Mouse (Mus musculus): ENCODE results near the gene Pdzrn3. TPM values are rescaled to one million over a fixed set of nuclear protein-coding genes. Genes with fewer than 3 reads are reported as not detected.

The Pdzrn3 gene
- total and polyA plus RNA-seq, 3 experiments: not detected

DNA sequence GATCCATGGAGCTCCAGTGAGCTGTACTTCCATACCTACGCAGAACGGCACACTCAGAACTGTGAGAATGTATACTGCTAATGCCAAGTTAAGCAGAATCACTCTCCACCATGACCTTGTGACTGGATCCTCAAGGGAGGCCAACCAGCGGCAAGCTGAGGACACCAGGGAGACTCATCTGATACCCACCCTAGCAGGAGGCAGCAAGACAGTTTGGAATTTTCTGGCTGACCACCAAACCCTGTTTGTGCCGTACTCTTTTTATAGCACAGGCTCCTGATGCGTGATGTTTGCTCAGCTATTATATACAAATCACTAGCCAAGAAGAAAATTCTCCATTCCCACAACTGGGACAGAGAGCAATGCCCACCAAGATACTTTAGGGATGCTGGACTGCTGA is 50.0 kb downstream of the Pdzrn3 start:
- peaks cover 74% of the 10 kb centered on the region for H3K9me3 ChIP-seq (replicated peaks; ENCODE audit: low read length)
- no peak overlapping the region for H3K4me3 ChIP-seq (replicated peaks in 1 of 3; ENCODE audit: low read depth in 2 of 3, low read length in 2 of 3, poor library complexity in 1 of 3)
- no peak for DNase-seq (ENCODE audit: extremely low read depth)
- no peaks in the 10 kb centered on the region for H3K36me3 ChIP-seq (replicated peaks in 1 of 2; ENCODE audit: control insufficient read depth in 1 of 2, insufficient read depth in 1 of 2, low read length in 1 of 2)
- H3K27me3 ChIP-seq (replicated peaks): no peaks in the 10 kb centered on the region
- H3K4me2 ChIP-seq (ENCODE audit: insufficient read depth, low read depth, poor library complexity, severe bottlenecking): no peak overlapping the region
- no peak overlapping the region for H3K9ac ChIP-seq (ENCODE audit: insufficient read depth, low read depth)
- in situ Hi-C loops (cut with MboI; ENCODE audit: low pct_ligation_motif_present, low pct_unique_long_range_greater_than_20kb, low sequenced_read_pairs) (no loop called here), dilution Hi-C loops (cut with MboI; ENCODE audit: extremely low pct_ligation_motif_present, extremely low pct_unique_long_range_greater_than_20kb, low sequenced_read_pairs) (no loop called here)
- no peak for TF ChIP-seq CHD2 (IDR thresholded peaks at IDR 0.05; ENCODE audit: low read length)
- TF ChIP-seq BHLHE40 (IDR thresholded peaks at IDR 0.05; ENCODE audit: low read depth, low read length): no peak
- no peak for TF ChIP-seq USF1 (IDR thresholded peaks at IDR 0.05; ENCODE audit: low read depth, low read length)
- TF ChIP-seq POLR2A (IDR thresholded peaks at IDR 0.05; ENCODE audit: low read depth, low read length): no peak
- TF ChIP-seq SMC3 (IDR thresholded peaks at IDR 0.05; ENCODE audit: low read depth, low read length): no peak
- no peak for TF ChIP-seq JUN (IDR thresholded peaks at IDR 0.05; ENCODE audit: insufficient read depth, low read depth, low read length)
- TF ChIP-seq MEF2A (IDR thresholded peaks at IDR 0.05; ENCODE audit: borderline replicate concordance, low read depth, low read length): no peak
- TF ChIP-seq NRF1 (IDR thresholded peaks at IDR 0.05; ENCODE audit: low read depth, low read length): no peak
- no peak for TF ChIP-seq IRF4 (IDR thresholded peaks at IDR 0.05; ENCODE audit: low read depth, low read length)
- no peak for TF ChIP-seq POLR2AphosphoS2 (IDR thresholded peaks at IDR 0.05; ENCODE audit: low read depth, low read length)
- no peak for TF ChIP-seq RAD21 (IDR thresholded peaks at IDR 0.05; ENCODE audit: low read depth, low read length)
- no peak for TF ChIP-seq SIN3A (IDR thresholded peaks at IDR 0.05; ENCODE audit: low read length)
- TF ChIP-seq MAFK (IDR thresholded peaks at IDR 0.05; ENCODE audit: insufficient replicate concordance, low read length): no peak
- TF ChIP-seq ZMIZ1 (IDR thresholded peaks at IDR 0.05; ENCODE audit: low read depth, low read length): no peak
- TF ChIP-seq HCFC1 (IDR thresholded peaks at IDR 0.05; ENCODE audit: low read depth, low read length): no peak
- TF ChIP-seq ETS1 (conservative IDR thresholded peaks at IDR 0.05; ENCODE audit: low read depth, low read length): no peak
- TF ChIP-seq ZNF384 (IDR thresholded peaks at IDR 0.05; ENCODE audit: low read depth, low read length): no peak
- TF ChIP-seq EP300 (IDR thresholded peaks at IDR 0.05; ENCODE audit: low read length): no peak
- no peak overlapping the region for H3K27ac ChIP-seq (ENCODE audit: insufficient read depth, low read depth)
- H3K79me2 ChIP-seq (replicated peaks; ENCODE audit: control insufficient read depth, extremely low read depth, insufficient read depth, poor library complexity, severe bottlenecking): no peaks in the 10 kb centered on the region
- no peaks in the 10 kb centered on the region for H3K4me1 ChIP-seq (ENCODE audit: control insufficient read depth in 1 of 2, insufficient read depth in 2 of 2)

DNA sequence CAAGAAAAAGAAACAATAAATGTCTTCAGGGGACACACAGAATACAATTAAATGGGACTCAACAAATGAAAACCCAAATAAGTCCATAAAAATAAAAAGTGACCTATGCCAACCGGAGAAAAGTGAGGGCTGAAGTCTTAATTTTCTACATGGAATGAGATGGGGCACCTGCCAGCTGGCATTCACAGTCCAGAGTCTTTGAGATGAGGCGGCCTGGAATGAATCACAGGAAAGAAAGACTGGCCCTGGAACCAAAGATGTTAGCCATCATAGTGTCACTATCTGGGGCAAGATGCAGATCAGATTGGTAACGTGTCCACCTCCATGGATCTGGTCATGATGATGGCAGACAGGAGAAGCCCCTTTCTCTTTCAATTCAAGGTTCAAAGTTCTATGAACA is 50.5 kb downstream of the Pdzrn3 start:
- H3K27me3 ChIP-seq (replicated peaks): no peaks in the 10 kb centered on the region
- no peak overlapping the region for H3K27ac ChIP-seq (ENCODE audit: insufficient read depth, low read depth)
- dilution Hi-C loops (cut with MboI; ENCODE audit: extremely low pct_ligation_motif_present, extremely low pct_unique_long_range_greater_than_20kb, low sequenced_read_pairs) (no loop called here), in situ Hi-C loops (cut with MboI; ENCODE audit: low pct_ligation_motif_present, low pct_unique_long_range_greater_than_20kb, low sequenced_read_pairs) (no loop called here)
- H3K79me2 ChIP-seq (replicated peaks; ENCODE audit: control insufficient read depth, extremely low read depth, insufficient read depth, poor library complexity, severe bottlenecking): no peaks in the 10 kb centered on the region
- H3K9ac ChIP-seq (ENCODE audit: insufficient read depth, low read depth): no peak overlapping the region
- DNase-seq (ENCODE audit: extremely low read depth): no peak
- no peaks in the 10 kb centered on the region for H3K36me3 ChIP-seq (replicated peaks in 1 of 2; ENCODE audit: control insufficient read depth in 1 of 2, insufficient read depth in 1 of 2, low read length in 1 of 2)
- no peak overlapping the region for H3K4me3 ChIP-seq (replicated peaks in 1 of 3; ENCODE audit: low read depth in 2 of 3, low read length in 2 of 3, poor library complexity in 1 of 3)
- H3K4me2 ChIP-seq (ENCODE audit: insufficient read depth, low read depth, poor library complexity, severe bottlenecking): no peak overlapping the region
- TF ChIP-seq ZMIZ1 (IDR thresholded peaks at IDR 0.05; ENCODE audit: low read depth, low read length): no peak
- TF ChIP-seq BHLHE40 (IDR thresholded peaks at IDR 0.05; ENCODE audit: low read depth, low read length): no peak
- TF ChIP-seq TBP (conservative IDR thresholded peaks at IDR 0.05; ENCODE audit: low read depth, low read length): no peak
- no peak for TF ChIP-seq MAX (IDR thresholded peaks at IDR 0.05; ENCODE audit: low read length)
- no peak for TF ChIP-seq CHD2 (IDR thresholded peaks at IDR 0.05; ENCODE audit: low read length)
- TF ChIP-seq USF2 (conservative IDR thresholded peaks at IDR 0.05; ENCODE audit: low read depth, low read length): no peak
- TF ChIP-seq HCFC1 (IDR thresholded peaks at IDR 0.05; ENCODE audit: low read depth, low read length): no peak
- no peak for TF ChIP-seq TCF12 (IDR thresholded peaks at IDR 0.05; ENCODE audit: low read depth, low read length)
- no peak for TF ChIP-seq JUND (conservative IDR thresholded peaks at IDR 0.05; ENCODE audit: low read depth, low read length)
- no peak for TF ChIP-seq MYC (IDR thresholded peaks at IDR 0.05; ENCODE audit: low read depth, low read length)
- TF ChIP-seq E2F4 (IDR thresholded peaks at IDR 0.05; ENCODE audit: insufficient replicate concordance, low read depth, low read length): no peak
- no peak for TF ChIP-seq CTCF (conservative IDR thresholded peaks at IDR 0.05 in 1 of 2, IDR thresholded peaks at IDR 0.05 in 1 of 2; ENCODE audit: low read depth in 2 of 2, low read length in 2 of 2)
- TF ChIP-seq ZKSCAN1 (IDR thresholded peaks at IDR 0.05; ENCODE audit: borderline replicate concordance, low read depth, low read length): no peak
- no peak for TF ChIP-seq POLR2A (IDR thresholded peaks at IDR 0.05; ENCODE audit: low read depth, low read length)
- H3K9me3 ChIP-seq (replicated peaks; ENCODE audit: low read length): peaks cover 74% of the 10 kb centered on the region
- no peaks in the 10 kb centered on the region for H3K4me1 ChIP-seq (ENCODE audit: control insufficient read depth in 1 of 2, insufficient read depth in 2 of 2)
